Mouse (Mus musculus) ES-E14 (cell line): ENCODE measurements at regions not wholly inside any gene's neighbourhood (a gene's known extent, or its start where the extent isn't known, plus 50 kb on each side); places are given as distances from the start of the nearest gene placed in this dataset.

Source experiments
- CHD2 ChIP-seq: IDR thresholded peaks from 2 replicates; pipeline ENCODE4 v1.6.1; 2014; ENCODE audit warnings: mild to moderate bottlenecking, low read depth, low read length, inconsistent platforms
- HCFC1 ChIP-seq: IDR thresholded peaks from 2 replicates; pipeline ENCODE4 v1.6.1; 2012; ENCODE audit warnings: low read length, inconsistent platforms, borderline replicate concordance; ENCODE audit not compliant: insufficient read depth
- MAFK ChIP-seq: IDR thresholded peaks from 2 replicates; pipeline ENCODE4 v1.6.1; 2014; ENCODE audit warnings: mild to moderate bottlenecking, low read depth, low read length, inconsistent platforms; ENCODE audit not compliant: insufficient read depth
- ZC3H11A ChIP-seq: IDR thresholded peaks from 2 replicates; pipeline ENCODE4 v1.6.1; 2012; ENCODE audit warnings: low read depth, mild to moderate bottlenecking, inconsistent platforms, low read length, borderline replicate concordance
- ZNF384 ChIP-seq: IDR thresholded peaks from 2 replicates; pipeline ENCODE4 v1.6.1; 2012; ENCODE audit warnings: low read depth, low read length, inconsistent platforms

DNA sequence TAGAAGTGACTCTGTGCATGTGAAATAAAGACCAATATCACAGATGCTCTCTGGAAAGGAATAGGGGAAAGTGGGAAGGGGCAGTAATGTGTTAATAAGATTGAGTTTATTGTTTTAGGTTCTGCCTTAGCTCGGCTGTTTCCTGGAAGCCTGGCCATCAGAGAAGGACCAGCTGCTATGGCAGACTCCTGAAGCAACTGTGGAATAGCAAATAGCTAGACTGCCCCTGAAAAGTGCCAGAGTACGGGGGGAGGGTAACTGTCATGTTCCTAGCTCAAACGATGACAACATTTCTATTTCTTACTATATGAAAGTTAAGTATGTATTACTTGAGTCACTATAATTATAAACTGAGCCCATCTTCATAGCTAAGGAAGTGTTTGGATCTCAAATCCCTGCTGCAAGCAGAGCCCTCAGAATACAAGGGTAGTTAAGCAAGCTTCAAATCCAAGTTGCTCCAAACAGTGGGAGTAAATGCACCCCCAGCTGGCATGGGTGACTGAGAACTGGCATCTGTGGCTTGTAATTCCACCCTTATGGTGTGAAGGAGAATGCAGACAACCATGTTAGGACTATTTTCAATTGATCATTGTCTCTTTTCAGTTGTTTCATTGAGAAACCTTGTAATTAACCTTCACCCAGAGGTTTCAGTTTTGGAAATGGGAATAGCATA, 70.0 kb upstream of the Cdh10 start:
- TF ChIP-seq ZNF384 (no peak), ZC3H11A (no peak), CHD2 (no peak), MAFK (no peak), HCFC1 (no peak)
